Mouse (Mus musculus) left cerebral cortex, postnatal 14 days (tissue): ENCODE measurements around the gene Gcnt1. TPM values are rescaled to one million over a fixed set of nuclear protein-coding genes. Genes with fewer than 3 reads are reported as not detected.

ENCODE experiments used
- DNase-seq, 2 experiments: peaks; one replicate each; pipeline ENCODE4 v3.0.0; 2021 to 2022; ENCODE audit warnings: low spot score in 2 of 2, mixed read lengths in 1 of 2
- intact Hi-C: fragments of 180-260 bp; cut with DNase I; formaldehyde crosslinking; loops from one replicate; pipeline ENCODE4 v1.15.1; 2025
- total RNA-seq, 2 experiments: library from RNA; stranded (reverse); gene quantifications; 2 replicates each; pipeline ENCODE4 v1.2.3; 2021

The Gcnt1 gene
- total RNA-seq, 2 experiments from 2014 or later = 2.0 to 2.2 TPM

DNA sequence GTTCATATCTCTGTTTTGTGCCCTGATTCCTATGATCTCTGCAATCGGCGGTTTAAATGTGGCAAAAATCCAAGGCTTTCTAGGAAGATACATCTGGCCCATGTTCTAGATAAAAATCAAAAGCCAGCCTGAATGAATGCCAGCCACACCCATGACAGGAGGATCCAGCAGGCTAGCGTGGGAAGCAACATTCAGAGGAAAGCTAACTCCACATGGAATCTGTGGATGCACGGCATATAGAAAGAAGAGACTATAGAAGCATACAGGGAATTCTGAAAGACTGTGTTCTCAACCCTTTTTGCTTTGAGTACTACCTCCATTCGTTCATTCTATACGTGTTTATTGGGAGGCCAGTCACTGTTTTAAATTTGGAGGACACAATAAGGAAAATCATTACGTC is 86.6 kb downstream of the Gcnt1 start:
- DNase-seq = peak; percentile 9 to 47
- intact Hi-C loops = no loop called here

DNA sequence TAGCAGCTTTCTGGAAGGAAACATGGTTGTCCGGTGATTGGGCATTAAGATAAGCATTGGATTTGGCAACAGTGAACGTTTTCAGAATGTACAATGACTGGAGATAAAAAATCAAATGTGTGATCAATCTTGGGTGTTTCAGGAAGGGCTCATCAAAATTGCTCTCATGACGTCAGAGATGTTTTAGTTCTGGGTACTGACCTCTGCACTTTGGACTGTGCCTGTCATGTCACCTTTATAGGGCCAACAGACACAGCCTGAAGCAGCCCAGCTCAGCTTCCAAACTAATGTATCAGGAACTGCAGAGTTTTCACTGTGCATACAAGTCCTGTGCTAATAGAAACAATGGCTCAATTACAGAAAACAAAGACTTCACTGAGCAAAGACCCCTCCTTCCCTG is 89.3 kb downstream of the Gcnt1 start:
- intact Hi-C loops = no loop called here
- DNase-seq = no peak

DNA sequence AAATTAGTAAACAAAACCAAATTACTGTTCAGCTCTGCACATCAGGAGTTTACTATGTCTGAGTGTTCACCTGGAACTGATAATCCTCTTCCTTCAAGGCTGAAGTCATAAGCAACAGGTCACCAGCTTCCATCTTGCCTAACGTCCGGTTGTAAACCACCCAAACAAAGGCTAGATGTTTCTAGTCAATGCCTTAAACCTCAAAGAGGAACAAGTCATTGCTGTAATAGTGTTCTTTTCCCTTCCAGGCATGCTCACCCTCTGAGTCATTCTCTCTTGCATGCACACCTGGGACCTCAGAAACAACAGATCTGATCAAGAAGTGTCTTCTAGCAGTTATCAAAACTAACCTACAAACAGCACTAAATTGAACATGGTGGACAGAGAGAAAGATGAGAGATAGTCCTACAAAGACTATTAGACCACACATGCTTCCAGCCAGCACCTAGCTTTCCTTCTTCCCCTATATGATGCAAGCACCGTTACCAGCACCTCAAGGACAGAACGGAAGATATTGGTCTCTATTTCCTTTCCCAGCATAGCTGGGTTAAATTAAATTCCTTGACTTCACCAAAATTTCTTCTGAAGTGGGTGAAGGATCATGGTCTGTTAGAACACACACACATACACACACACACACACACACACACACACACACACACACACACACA is 94.1 kb downstream of the Gcnt1 start:
- no peak for DNase-seq
- intact Hi-C loops = no loop called here

Other genes with a start within 250 kb of the Gcnt1 start
- 10 to 100 TPM; 51.9 to 58.0 TPM for gene Rfk, start 21.2 kb upstream of the Gcnt1 start, total RNA-seq